Mouse (Mus musculus) limb, embryonic 11.5 days (tissue): ENCODE data around the gene Wnt9a. TPM values are rescaled to one million over a fixed set of nuclear protein-coding genes. Genes with fewer than 3 reads are reported as not detected.

Source experiments
- ATAC-seq: fragments of 200-750 bp; cut with Nextera tagmentation; 2 replicates; pipeline ENCODE4 v1.8.0; 2017; ENCODE audit warnings: low read depth; ENCODE audit not compliant: insufficient number of reproducible peaks, low FRiP score, low TSS enrichment
- DNase-seq: peaks from one replicate; pipeline ENCODE4 v3.0.0-alpha.2; 2015; ENCODE audit warnings: low spot score
- H3K27ac ChIP-seq: fragments of 300-500 bp; sonication (generic); replicated peaks from 2 replicates; pipeline ENCODE4 v1.5.1; 2014; ENCODE audit warnings: low read depth, mild to moderate bottlenecking, low read length
- H3K27me3 ChIP-seq: fragments of 300-500 bp; sonication (generic); 2 replicates; pipeline ENCODE4 v1.6.1; 2014; ENCODE audit warnings: mild to moderate bottlenecking, low read length, mixed read lengths; ENCODE audit not compliant: control insufficient read depth, insufficient read depth
- H3K36me3 ChIP-seq: fragments of 300-500 bp; sonication (generic); 2 replicates; pipeline ENCODE4 v1.6.1; 2014; ENCODE audit warnings: mild to moderate bottlenecking, low read length, moderate library complexity, mixed read lengths; ENCODE audit not compliant: control insufficient read depth, insufficient read depth
- H3K4me1 ChIP-seq: fragments of 300-500 bp; sonication (generic); 2 replicates; pipeline ENCODE4 v1.6.1; 2014; ENCODE audit warnings: low read length, mixed read lengths; ENCODE audit not compliant: control insufficient read depth, insufficient read depth
- H3K4me2 ChIP-seq: fragments of 300-500 bp; sonication (generic); 2 replicates; pipeline ENCODE4 v1.6.1; 2014; ENCODE audit warnings: low read depth, mild to moderate bottlenecking, moderate library complexity; ENCODE audit not compliant: severe bottlenecking
- H3K4me3 ChIP-seq: fragments of 300-500 bp; sonication (generic); 2 replicates; pipeline ENCODE4 v1.5.1; 2014; ENCODE audit warnings: low read depth, low read length
- H3K9ac ChIP-seq: fragments of 300-500 bp; sonication (generic); 2 replicates; pipeline ENCODE4 v1.6.1; 2014; ENCODE audit warnings: mild to moderate bottlenecking, low read length
- H3K9me3 ChIP-seq: fragments of 300-500 bp; sonication (generic); 2 replicates; pipeline ENCODE4 v1.6.1; 2016; ENCODE audit warnings: low read length; ENCODE audit not compliant: control insufficient read depth
- WGBS: fragments of 180-500 bp; shearing (Covaris S2); extraction: QIAGEN DNeasy Blood & Tissue Kit; methylation state at CpG from one replicate; pipeline ENCODE4 v1.1.7; 2014; 5-methylcytosine and 5-hydroxymethylcytosine counted together
- polyA plus RNA-seq: library from polyadenylated mRNA; unstranded; fragments of >200 nt; fragmentation: Nextera tagmentation; extraction: Ambion mirVana; gene quantifications from 2 replicates; pipeline ENCODE4 v1.2.1, GENCODE M21; 2014

Gene Wnt9a
- polyA plus RNA-seq, 1 experiment from 2014 or later: 1.8 TPM

GRCm38 (mm10) chr11:59335942-59336341 is 29.2 kb downstream of the Wnt9a start:
- WGBS: 63% methylated on average over 2 of the region's 2 CpGs
- no peaks in the 10 kb centered on the region for H3K27me3 ChIP-seq
- no peak overlapping the region for H3K27ac ChIP-seq

GRCm38 (mm10) chr11:59336381-59336780 is 29.7 kb downstream of the Wnt9a start:
- ATAC-seq: 0 out of 2 replicates have a peak, but pooled peaks have one; percentile 27
- Histone ChIP-seq H3K27ac (no peak overlapping the region), H3K27me3 (no peaks in the 10 kb centered on the region), H3K4me3 (no peak overlapping the region), H3K9ac (no peak overlapping the region), H3K36me3 (no peaks in the 10 kb centered on the region), H3K9me3 (no peaks in the 10 kb centered on the region), H3K4me1 (peaks cover 4% of the 10 kb centered on the region; the same call in 1 of the 2 replicates), H3K4me2 (no peak overlapping the region)
- DNase-seq: peak; percentile 47
- 26% methylated on average over 1 of the region's 1 CpGs for WGBS

More at GRCm38 (mm10) chr11:59335942-59336341, 29.2 kb downstream of the Wnt9a start:
- no peaks in the 10 kb centered on the region for H3K9me3 ChIP-seq
- H3K4me3 ChIP-seq: no peak overlapping the region
- H3K4me2 ChIP-seq: no peak overlapping the region
- no peaks in the 10 kb centered on the region for H3K36me3 ChIP-seq
- ATAC-seq: no peak
- no peak overlapping the region for H3K9ac ChIP-seq
- H3K4me1 ChIP-seq: peaks cover 4% of the 10 kb centered on the region; the same call in 1 of the 2 replicates
- no peak for DNase-seq

- peaks cover 4% of the 10 kb centered on the region; the same call in 1 of the 2 replicates for H3K4me1 ChIP-seq
- no peak overlapping the region for H3K4me2 ChIP-seq
- 68% methylated on average over 13 of the region's 13 CpGs for WGBS
- H3K9me3 ChIP-seq: no peaks in the 10 kb centered on the region
- no peak overlapping the region for H3K4me3 ChIP-seq
- DNase-seq (no peak), ATAC-seq (no peak)
- H3K9ac ChIP-seq: no peak overlapping the region
- no peaks in the 10 kb centered on the region for H3K27me3 ChIP-seq
- H3K36me3 ChIP-seq: no peaks in the 10 kb centered on the region
- H3K27ac ChIP-seq: no peak overlapping the region
Observed at GRCm38 (mm10) chr11:59337955-59338735, 31.4 kb downstream of the Wnt9a start.

- no peak overlapping the region for H3K4me2 ChIP-seq
- DNase-seq (no peak), ATAC-seq (no peak)
- H3K4me1 ChIP-seq: peaks cover 4% of the 10 kb centered on the region; the same call in 1 of the 2 replicates
- no peaks in the 10 kb centered on the region for H3K9me3 ChIP-seq
- H3K27me3 ChIP-seq: no peaks in the 10 kb centered on the region
- no peak overlapping the region for H3K27ac ChIP-seq
- no peak overlapping the region for H3K4me3 ChIP-seq
- no peaks in the 10 kb centered on the region for H3K36me3 ChIP-seq
- 86% methylated on average over 2 of the region's 2 CpGs for WGBS
- H3K9ac ChIP-seq: no peak overlapping the region
Observed at GRCm38 (mm10) chr11:59338736-59339120, 32.0 kb downstream of the Wnt9a start.

- H3K4me2 ChIP-seq: no peak overlapping the region
- no peak overlapping the region for H3K9ac ChIP-seq
- no peak overlapping the region for H3K4me3 ChIP-seq
- 0 out of 2 replicates have a peak, but pooled peaks cover 3% of the 10 kb centered on the region for H3K4me1 ChIP-seq
- H3K27me3 ChIP-seq: no peaks in the 10 kb centered on the region
- 78% methylated on average over 5 of the region's 5 CpGs for WGBS
- no peaks in the 10 kb centered on the region for H3K36me3 ChIP-seq
- no peaks in the 10 kb centered on the region for H3K9me3 ChIP-seq
- no peak overlapping the region for H3K27ac ChIP-seq
- no peak for ATAC-seq
- DNase-seq: no peak
Observed at GRCm38 (mm10) chr11:59342956-59343355, 36.2 kb downstream of the Wnt9a start.

- Histone ChIP-seq H3K36me3 (no peaks in the 10 kb centered on the region), H3K27me3 (no peaks in the 10 kb centered on the region), H3K9me3 (no peaks in the 10 kb centered on the region), H3K4me1 (peaks cover 10% of the 10 kb centered on the region), H3K4me2 (no peak overlapping the region), H3K9ac (no peak overlapping the region), H3K27ac (no peak overlapping the region), H3K4me3 (no peak overlapping the region)
- WGBS: 86% methylated on average over 11 of the region's 11 CpGs
- DNase-seq: no peak
- ATAC-seq: no peak
Observed at GRCm38 (mm10) chr11:59346166-59346910, 39.6 kb downstream of the Wnt9a start.

DNA sequence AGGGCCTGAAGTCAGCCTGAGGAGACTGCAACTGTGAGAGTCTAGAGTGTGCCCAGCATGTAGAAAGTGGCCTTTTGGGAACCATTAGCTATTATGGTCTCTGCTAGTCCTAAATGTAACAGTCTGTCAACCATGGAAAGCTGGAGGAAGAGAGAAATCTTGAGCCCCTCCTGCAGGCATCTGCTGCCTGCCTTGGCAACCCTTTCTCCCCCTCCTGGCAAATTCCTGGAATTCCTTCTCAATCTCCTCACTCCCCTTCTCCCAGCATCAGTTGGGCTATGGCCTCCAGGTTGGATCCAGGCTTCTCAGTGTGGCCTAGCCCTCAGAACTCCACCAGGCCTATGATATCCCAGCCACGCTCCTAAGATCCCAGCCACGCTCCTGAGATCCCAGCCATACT is 43.6 kb downstream of the Wnt9a start:
- Histone ChIP-seq H3K36me3 (no peaks in the 10 kb centered on the region), H3K27ac (no peak overlapping the region), H3K27me3 (no peaks in the 10 kb centered on the region), H3K4me2 (no peak overlapping the region), H3K9me3 (no peaks in the 10 kb centered on the region), H3K4me1 (peaks cover 10% of the 10 kb centered on the region), H3K4me3 (no peak overlapping the region), H3K9ac (peak overlapping the region; percentile 18; the same call in 1 of the 2 replicates)
- 75% methylated on average over 2 of the region's 2 CpGs for WGBS
- DNase-seq (no peak), ATAC-seq (no peak)

GRCm38 (mm10) chr11:59354793-59355192 is 48.1 kb downstream of the Wnt9a start:
- no peak for ATAC-seq

More at GRCm38 (mm10) chr11:59354793-59355192, 48.1 kb downstream of the Wnt9a start:
- no peak overlapping the region for H3K9ac ChIP-seq
- H3K27me3 ChIP-seq: no peaks in the 10 kb centered on the region
- no peak overlapping the region for H3K4me2 ChIP-seq
- no peaks in the 10 kb centered on the region for H3K36me3 ChIP-seq
- H3K4me1 ChIP-seq: peaks cover 22% of the 10 kb centered on the region
- no peak for DNase-seq
- H3K4me3 ChIP-seq: no peak overlapping the region
- no peak overlapping the region for H3K27ac ChIP-seq
- 86% methylated on average over 4 of the region's 4 CpGs for WGBS
- H3K9me3 ChIP-seq: no peaks in the 10 kb centered on the region
